Mouse (Mus musculus): Measurements from ENCODE around the gene Insc. TPM values are rescaled to one million over a fixed set of nuclear protein-coding genes. Genes with fewer than 3 reads are reported as not detected.

Gene Insc
- total RNA-seq (2014; fragmentation: Nextera tagmentation) (not detected in 2 replicates), total RNA-seq (2017) (not detected in 2 replicates)

- no peak for ATAC-seq (replicated peaks; ENCODE audit: poor library complexity, severe bottlenecking)
Measured at GRCm38 (mm10) chr7:114743022-114743780, at the start of gene Insc. Insc (plus strand) TSS chr7:114743694.

DNA sequence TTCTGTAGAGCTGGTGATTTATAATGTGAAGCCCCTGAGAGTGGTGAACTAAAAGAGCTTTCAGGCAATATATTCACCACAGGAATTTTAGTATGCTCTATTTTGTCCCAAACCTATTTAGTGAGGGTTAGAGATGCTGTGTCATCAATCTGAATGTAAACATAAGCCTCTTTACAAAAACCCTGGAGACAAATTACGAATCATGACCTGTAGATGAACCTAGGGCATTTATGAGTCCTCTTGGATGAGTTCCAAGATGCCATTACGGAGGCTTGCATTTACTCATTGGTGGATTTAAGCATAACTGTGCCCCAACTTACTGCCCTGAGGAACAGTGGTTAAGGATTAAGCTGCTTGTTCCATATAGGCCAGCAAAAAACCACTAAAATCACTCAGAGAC lies 42.6 kb upstream of the Insc start:
- ATAC-seq (replicated peaks; ENCODE audit: poor library complexity, severe bottlenecking): no peak

DNA sequence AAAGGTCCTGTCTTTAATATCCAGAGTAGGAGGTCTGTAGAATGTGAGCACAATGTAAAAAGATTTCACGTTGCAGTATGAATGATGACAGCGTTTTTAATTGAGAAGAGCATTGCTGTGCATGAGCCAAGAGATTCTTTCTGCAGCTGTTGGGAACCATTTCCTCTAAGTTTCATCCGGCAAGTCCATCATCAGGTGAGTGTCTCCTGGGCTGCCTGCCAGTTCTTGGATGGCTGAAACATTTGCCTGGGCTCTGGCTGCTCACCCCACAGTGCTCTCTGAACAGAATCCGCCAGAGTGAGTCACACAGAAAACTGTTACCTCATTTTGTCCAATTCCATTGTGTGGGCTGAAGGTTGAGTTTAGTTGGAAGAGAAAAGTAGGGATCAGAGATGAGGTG lies 36.8 kb upstream of the Insc start:
- ATAC-seq (replicated peaks; ENCODE audit: poor library complexity, severe bottlenecking): no peak

GRCm38 (mm10) chr7:114707398-114707797 lies 36.1 kb upstream of the Insc start:
- no peak for ATAC-seq (replicated peaks; ENCODE audit: poor library complexity, severe bottlenecking)

DNA sequence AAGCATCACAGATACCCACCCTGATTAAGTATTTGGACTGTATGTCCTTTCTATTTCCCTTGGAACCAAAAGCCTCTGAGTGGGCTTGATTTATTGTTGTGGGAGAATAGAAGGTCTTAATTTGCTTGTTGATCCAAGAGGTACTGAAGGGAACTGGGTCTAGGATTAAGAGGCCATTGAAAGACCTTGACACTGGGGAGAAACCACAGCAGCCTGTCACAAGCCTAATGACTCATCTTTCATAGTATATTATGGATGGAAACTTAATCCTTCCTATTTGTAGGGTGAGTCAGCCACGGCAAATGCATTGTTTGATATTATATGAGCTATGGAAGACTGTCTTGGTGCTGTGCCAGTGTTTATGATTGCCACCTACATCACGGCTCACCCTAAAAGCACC lies 33.1 kb upstream of the Insc start:
- no peak for ATAC-seq (replicated peaks; ENCODE audit: poor library complexity, severe bottlenecking)

DNA sequence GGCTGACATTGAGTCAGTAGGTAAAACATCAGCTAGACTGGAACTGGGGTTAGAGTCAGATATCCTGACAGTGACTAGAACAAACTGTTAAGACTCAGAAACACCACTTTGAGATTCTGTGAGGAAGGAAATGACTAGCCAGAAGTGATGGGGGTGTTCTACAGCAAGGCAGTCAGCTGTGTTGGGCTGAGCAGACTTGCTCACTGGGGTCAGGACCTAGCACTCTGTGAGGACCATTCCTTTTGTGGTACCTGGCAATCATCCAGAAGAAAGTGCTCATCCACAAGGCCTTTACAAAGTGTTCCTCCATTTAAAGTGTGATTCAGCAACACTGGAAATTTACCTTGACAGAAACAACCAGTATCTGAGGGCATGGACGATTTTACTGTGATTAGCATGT lies 31.0 kb upstream of the Insc start:
- no peak for ATAC-seq (replicated peaks; ENCODE audit: poor library complexity, severe bottlenecking)

DNA sequence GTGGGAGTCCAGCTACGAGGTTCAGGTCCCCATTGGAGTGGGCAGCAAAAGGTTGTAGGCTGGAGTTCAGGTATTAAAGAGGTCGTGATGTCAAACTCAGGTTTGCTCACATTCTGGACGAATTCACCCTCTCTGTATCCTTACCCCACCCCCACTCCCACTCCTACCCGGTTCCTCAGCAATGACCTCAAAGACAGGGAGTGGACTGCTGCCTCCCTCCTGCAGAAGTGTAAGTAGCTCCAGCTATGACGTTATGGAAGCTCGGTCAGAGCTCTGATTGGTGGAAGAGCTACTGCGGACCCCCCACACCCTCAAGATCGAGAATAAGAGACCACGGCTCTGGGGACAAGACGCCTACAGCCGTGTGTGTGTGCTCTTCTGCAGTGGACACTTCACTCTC lies 25.2 kb upstream of the Insc start, which contains the start of gene Calcb:
Gene Calcb, plus strand, starts transcription at position 344 of the 400 bp plus-strand sequence.
- 0 out of 2 replicates have a peak, but pooled peaks have one; percentile 23 for ATAC-seq (replicated peaks; ENCODE audit: poor library complexity, severe bottlenecking)

- ATAC-seq (replicated peaks; ENCODE audit: poor library complexity, severe bottlenecking): peak; percentile 75
Measured at GRCm38 (mm10) chr7:114719381-114720131, 23.9 kb upstream of the Insc start.

DNA sequence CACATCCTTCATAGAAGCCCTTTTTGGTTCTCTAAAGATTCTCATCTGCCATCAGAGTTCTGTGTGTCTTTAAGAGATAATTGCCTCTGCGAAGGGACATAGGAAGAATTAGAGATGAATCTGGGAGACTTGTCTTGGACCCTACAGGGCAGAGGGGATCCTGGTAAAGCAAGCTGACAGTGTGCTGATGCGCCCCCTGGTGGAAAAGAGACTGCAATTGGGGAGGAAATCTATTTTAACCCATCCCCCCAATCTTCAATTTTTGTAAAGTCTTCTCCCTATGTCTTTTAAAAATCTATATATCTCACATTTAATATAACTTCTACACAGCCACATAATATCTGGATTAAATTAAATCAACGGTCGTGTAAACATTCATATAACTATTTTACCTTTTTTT lies 13.8 kb upstream of the Insc start:
- ATAC-seq (replicated peaks; ENCODE audit: poor library complexity, severe bottlenecking): 0 out of 2 replicates have a peak, but pooled peaks have one; percentile 35

DNA sequence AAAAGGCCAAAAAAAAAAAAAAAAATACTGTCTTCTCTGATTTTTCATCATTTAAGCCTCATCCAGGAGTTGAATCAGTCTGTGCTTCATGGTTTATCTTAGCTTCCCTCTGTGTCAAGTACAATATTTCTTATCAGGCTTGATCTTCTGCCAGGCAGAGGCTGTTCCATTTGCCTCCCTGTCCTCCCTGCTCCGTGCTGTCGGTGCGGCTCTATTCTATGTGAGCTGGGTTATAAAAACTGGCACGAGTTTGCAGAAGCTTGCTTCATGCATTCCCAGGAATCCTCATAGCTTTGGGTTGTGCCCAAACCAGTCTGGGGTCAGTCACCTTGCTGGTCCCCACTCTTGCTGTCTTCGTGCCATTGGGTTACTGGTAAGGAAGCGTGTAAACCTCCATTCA lies 12.3 kb upstream of the Insc start:
- ATAC-seq (replicated peaks; ENCODE audit: poor library complexity, severe bottlenecking): no peak

GRCm38 (mm10) chr7:114731700-114732099 lies 11.8 kb upstream of the Insc start:
- ATAC-seq (replicated peaks; ENCODE audit: poor library complexity, severe bottlenecking): peak; percentile 52; the same call in 1 of the 2 replicates

GRCm38 (mm10) chr7:114736256-114736655 lies 7.2 kb upstream of the Insc start:
- ATAC-seq (replicated peaks; ENCODE audit: poor library complexity, severe bottlenecking): no peak

GRCm38 (mm10) chr7:114738166-114738565 lies 5.3 kb upstream of the Insc start:
- ATAC-seq (replicated peaks; ENCODE audit: poor library complexity, severe bottlenecking): no peak

DNA sequence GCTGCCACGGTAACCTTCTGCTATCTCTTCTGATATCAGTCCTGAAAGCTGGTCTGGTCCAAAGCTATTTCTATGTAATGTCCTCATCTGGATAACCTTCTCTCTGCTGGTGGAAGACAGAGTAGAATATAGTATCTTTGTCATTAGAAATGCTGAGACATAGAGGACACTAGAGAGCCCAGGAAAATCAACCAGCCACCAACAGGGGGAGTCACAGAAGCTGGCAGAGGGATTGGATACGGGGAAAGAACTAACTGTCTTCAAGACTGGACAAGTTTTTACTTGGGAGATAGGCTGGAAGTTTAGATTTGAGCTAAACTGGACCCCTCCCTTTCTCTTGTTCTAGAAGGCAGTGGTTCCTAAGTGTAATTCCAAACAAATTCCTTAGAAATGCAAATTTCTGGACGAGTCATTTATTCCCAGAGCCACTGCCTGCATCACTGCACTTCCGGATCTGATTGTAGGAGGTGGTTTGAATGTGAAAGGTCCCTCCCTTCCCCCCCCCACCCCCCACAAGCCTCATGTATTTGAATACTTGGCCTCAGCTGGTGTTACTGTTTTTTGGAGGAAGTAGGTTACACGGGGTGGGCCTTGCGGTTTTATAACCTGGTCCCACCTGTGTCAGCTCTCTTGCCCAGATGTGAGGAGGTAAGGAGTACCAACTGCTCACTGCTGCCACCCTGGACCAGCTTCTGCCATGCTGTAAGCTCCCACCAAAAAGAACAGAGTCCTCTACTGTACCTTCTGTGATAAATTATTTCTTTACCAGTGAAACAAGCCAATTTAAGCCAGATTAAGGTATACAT lies 2.9 kb upstream of the Insc start:
- ATAC-seq (replicated peaks; ENCODE audit: poor library complexity, severe bottlenecking): no peak

- no peak for ATAC-seq (replicated peaks; ENCODE audit: poor library complexity, severe bottlenecking)
Measured at GRCm38 (mm10) chr7:114744639-114745245, 1.2 kb downstream of the Insc start.

- ATAC-seq (replicated peaks; ENCODE audit: poor library complexity, severe bottlenecking): no peak
Measured at GRCm38 (mm10) chr7:114745481-114746271, 2.2 kb downstream of the Insc start.

GRCm38 (mm10) chr7:114747596-114747995 lies 4.1 kb downstream of the Insc start:
- ATAC-seq (replicated peaks; ENCODE audit: poor library complexity, severe bottlenecking): no peak

- ATAC-seq (replicated peaks; ENCODE audit: poor library complexity, severe bottlenecking): no peak
Measured at GRCm38 (mm10) chr7:114748239-114748638, 4.7 kb downstream of the Insc start.

GRCm38 (mm10) chr7:114753471-114753870 lies 10.0 kb downstream of the Insc start:
- ATAC-seq (replicated peaks; ENCODE audit: poor library complexity, severe bottlenecking): no peak
